In genomic region chr12:110537751-110538150, GRCm38 (mm10) we compare ENCODE assay signal across 11 mouse cellular contexts.
A peak's percentile ranks its signal among the peaks of the same experiment; 100 is the strongest.
DNase-seq lines count a peak whose midpoint lies in the region; ATAC-seq and TF ChIP-seq lines count a peak whose summit lies in the region.
"Had no signal": no experiment of that assay in that cellular context is flagged by ENCODE, and none has a peak within 500 bp of the region (broad histone marks: within the 10 kb centered on the region; RNA-seq: fewer than 3 reads in every experiment).

No protein-coding gene starts in this region.

- peaks cover 4% of the 10 kb centered on the region; the same call in 1 of the 2 replicates for H3K36me3 ChIP-seq in intestine, postnatal 0 days (ENCODE audit: control insufficient read depth, insufficient read depth)
- H3K36me3 ChIP-seq: heart, embryonic 15.5 days had no signal

- no peaks in the 10 kb centered on the region for H3K4me1 ChIP-seq in intestine, postnatal 0 days (replicated peaks; ENCODE audit: control insufficient read depth, insufficient read depth, low read length)

- intact Hi-C loops in heart, postnatal 25 days (cut with DNase I) = no loop called here

- no peak overlapping the region for H3K27ac ChIP-seq in intestine, postnatal 0 days (ENCODE audit: low read depth, low read length)
- H3K27ac ChIP-seq: heart, embryonic 15.5 days had no signal

- TF ChIP-seq CTCF in intestine, postnatal 0 days (IDR thresholded peaks at IDR 0.05; ENCODE audit: low read depth) = no peak

- DNase-seq in heart, adult 8-10 months (ENCODE audit: low spot score) = peak; percentile 25
- DNase-seq in heart, postnatal 25 days (ENCODE audit: low spot score) = no peak
- DNase-seq in urinary bladder, postnatal 36 days (ENCODE audit: low spot score in 2 of 2) = peak; percentile 15 to 58
- DNase-seq in urinary bladder, postnatal 10 days (ENCODE audit: low spot score) = no peak
- no peak for DNase-seq in spleen, postnatal 10 days (ENCODE audit: low spot score in 2 of 2)
- DNase-seq in B cell, adult 2 months = no peak
- DNase-seq in lung, adult 18-20 months = no peak
- DNase-seq: lung, adult 2 months had no signal

- H3K9me3 ChIP-seq in intestine, postnatal 0 days (ENCODE audit: control insufficient read depth) = no peaks in the 10 kb centered on the region
- H3K9me3 ChIP-seq: G1E; heart, embryonic 15.5 days had no signal

- H3K27me3 ChIP-seq in intestine, postnatal 0 days (replicated peaks; ENCODE audit: control insufficient read depth, insufficient read depth, low read length) = no peaks in the 10 kb centered on the region
- H3K27me3 ChIP-seq: heart, embryonic 15.5 days had no signal

- WGBS in intestine, postnatal 0 days = 57% methylated on average over 8 of the region's 8 CpGs

- ATAC-seq in intestine, postnatal 0 days = peak; percentile 51; the same call in 1 of the 2 replicates

- no peak overlapping the region for H3K9ac ChIP-seq in intestine, postnatal 0 days (ENCODE audit: low read depth, low read length)
- H3K9ac ChIP-seq: heart, embryonic 15.5 days had no signal

- no peak overlapping the region for H3K4me3 ChIP-seq in intestine, postnatal 0 days (ENCODE audit: low read depth, low read length)
- H3K4me3 ChIP-seq: heart, embryonic 15.5 days had no signal

- H3K4me2 ChIP-seq in intestine, postnatal 0 days (replicated peaks; ENCODE audit: low read depth) = no peak overlapping the region
- H3K4me2 ChIP-seq: heart, embryonic 15.5 days had no signal

Comparison
In these comparisons a context has a peak if more than half of its experiments do, and no peak if none do; other contexts are left out.
1. DNase-seq: peak in heart, adult 8-10 months (single experiment) and urinary bladder, postnatal 36 days (2 of 2); none in heart, postnatal 25 days (single experiment), urinary bladder, postnatal 10 days (single experiment), spleen, postnatal 10 days (0 of 2), B cell, adult 2 months (0 of 2) and lung, adult 18-20 months (0 of 2).